Mouse (Mus musculus) cerebellum, postnatal 4 days (tissue): ENCODE measurements around the gene Tiam1.

Experiments
- DNase-seq, 2 experiments: peaks; one replicate each; pipeline ENCODE4 v3.0.0; 2022; ENCODE audit warnings: low spot score in 2 of 2, mixed read lengths in 1 of 2

The Tiam1 gene

GRCm38 (mm10) chr16:89848179-89848578 lies 295.4 kb downstream of the Tiam1 start:
- no peak for DNase-seq

- DNase-seq: no peak
These were observed 298.1 kb downstream of the Tiam1 start for GRCm38 (mm10) chr16:89845461-89845860.

GRCm38 (mm10) chr16:89844580-89844979 lies 299.0 kb downstream of the Tiam1 start:
- peak in 1 of 2 experiments; percentile 61 for DNase-seq

GRCm38 (mm10) chr16:89841894-89842293 lies 301.7 kb downstream of the Tiam1 start:
- DNase-seq: no peak

- DNase-seq: no peak
These were observed 303.2 kb downstream of the Tiam1 start for GRCm38 (mm10) chr16:89840361-89840760.

GRCm38 (mm10) chr16:89839829-89840228 lies 303.7 kb downstream of the Tiam1 start:
- no peak for DNase-seq

- no peak for DNase-seq
These were observed 306.5 kb downstream of the Tiam1 start for GRCm38 (mm10) chr16:89837096-89837495.

GRCm38 (mm10) chr16:89835551-89835950 lies 308.0 kb downstream of the Tiam1 start:
- no peak for DNase-seq

GRCm38 (mm10) chr16:89833011-89833410 lies 310.6 kb downstream of the Tiam1 start:
- DNase-seq: no peak

- peak in 1 of 2 experiments; percentile 32 for DNase-seq
These were observed 312.4 kb downstream of the Tiam1 start for GRCm38 (mm10) chr16:89831172-89831571.

- no peak for DNase-seq
These were observed 313.3 kb downstream of the Tiam1 start for GRCm38 (mm10) chr16:89830221-89830648.

GRCm38 (mm10) chr16:89827496-89828125 lies 316.0 kb downstream of the Tiam1 start:
- no peak for DNase-seq

- DNase-seq: no peak
These were observed 317.7 kb downstream of the Tiam1 start for GRCm38 (mm10) chr16:89825875-89826274.

GRCm38 (mm10) chr16:89822882-89823281 lies 320.7 kb downstream of the Tiam1 start:
- no peak for DNase-seq

- DNase-seq: no peak
These were observed 324.9 kb downstream of the Tiam1 start for GRCm38 (mm10) chr16:89818661-89819060.

- peak in 1 of 2 experiments; percentile 12 for DNase-seq
These were observed 325.5 kb downstream of the Tiam1 start for GRCm38 (mm10) chr16:89817861-89818630.

- DNase-seq: no peak
These were observed 326.3 kb downstream of the Tiam1 start for GRCm38 (mm10) chr16:89817301-89817700.

- DNase-seq: no peak
These were observed 326.9 kb downstream of the Tiam1 start for GRCm38 (mm10) chr16:89816506-89817172.

- DNase-seq: no peak
These were observed 330.0 kb downstream of the Tiam1 start for GRCm38 (mm10) chr16:89813536-89813935.

- no peak for DNase-seq
These were observed 330.7 kb downstream of the Tiam1 start for GRCm38 (mm10) chr16:89812891-89813290.

GRCm38 (mm10) chr16:89810398-89810797 lies 333.2 kb downstream of the Tiam1 start:
- DNase-seq: no peak

- DNase-seq: no peak
These were observed 335.4 kb downstream of the Tiam1 start for GRCm38 (mm10) chr16:89808168-89808567.

GRCm38 (mm10) chr16:89805946-89806345 lies 337.6 kb downstream of the Tiam1 start:
- DNase-seq: no peak
